8 mouse cellular contexts compared by ENCODE assay signal in the genomic region with DNA sequence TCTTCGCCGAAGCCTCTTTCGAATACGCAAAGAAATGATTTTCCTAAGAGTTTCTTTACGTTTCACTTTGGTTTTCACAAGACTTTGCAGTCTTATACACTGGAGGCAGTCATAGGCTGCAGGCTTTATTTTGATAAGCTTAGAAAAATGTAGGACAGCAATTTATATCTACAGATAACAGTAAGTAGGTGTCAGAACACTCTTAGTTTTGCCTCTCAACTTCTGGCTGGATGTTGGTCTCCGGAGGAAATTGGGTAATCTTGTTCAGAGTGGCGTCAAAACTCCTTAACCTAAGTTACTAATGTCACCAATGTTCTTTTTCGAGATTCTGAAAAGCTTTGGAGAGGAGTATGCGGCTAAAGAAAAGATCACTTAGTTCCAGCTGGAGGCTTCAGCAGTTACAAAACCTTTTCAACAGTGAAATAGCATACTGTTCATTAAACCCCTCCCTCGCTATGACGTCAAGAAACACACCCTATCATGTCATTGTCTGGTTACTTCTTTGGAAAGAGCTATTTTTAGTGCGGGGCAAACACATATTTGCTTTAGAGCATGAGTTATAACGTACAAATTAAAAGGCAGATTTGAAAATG. TPM values are rescaled to one million over a fixed set of nuclear protein-coding genes. Genes with fewer than 3 reads are reported as not detected.
DNase-seq lines count a peak whose midpoint lies in the region; ATAC-seq lines count a peak whose summit lies in the region.

No protein-coding gene starts in this region.

- H3K27ac ChIP-seq in embryonic facial prominence, embryonic 13.5 days: peak overlapping the region; percentile 89
- H3K27ac ChIP-seq in hindbrain, embryonic 14.5 days: peak overlapping the region; percentile 94

- no peak overlapping the region for H3K9ac ChIP-seq in embryonic facial prominence, embryonic 13.5 days
- 0 out of 2 replicates have a peak overlapping the region, but pooled peaks have one; percentile 32 for H3K9ac ChIP-seq in hindbrain, embryonic 14.5 days

- peak; percentile 53 for DNase-seq in kidney, postnatal 10 days
- DNase-seq in kidney, postnatal 25 days: no peak
- no peak for DNase-seq in hindbrain, embryonic 14.5 days (ENCODE audit: low spot score)
- no peak for DNase-seq in gastrocnemius, adult 18-20 months (ENCODE audit: low spot score)
- no peak for DNase-seq in embryo, embryonic 10.5 days (ENCODE audit: low spot score)
- DNase-seq in adrenal gland, postnatal 25 days: no peak

- peaks cover 8% of the 10 kb centered on the region; the same call in 1 of the 2 replicates for H3K36me3 ChIP-seq in embryonic facial prominence, embryonic 13.5 days
- no peaks in the 10 kb centered on the region for H3K36me3 ChIP-seq in hindbrain, embryonic 14.5 days (replicated peaks; ENCODE audit: control insufficient read depth, insufficient read depth)

- no peaks in the 10 kb centered on the region for H3K9me3 ChIP-seq in embryonic facial prominence, embryonic 13.5 days
- H3K9me3 ChIP-seq in hindbrain, embryonic 14.5 days (ENCODE audit: control insufficient read depth, low read length): no peaks in the 10 kb centered on the region

- 49% methylated on average over 13 of the region's 13 CpGs for WGBS in embryonic facial prominence, embryonic 13.5 days
- 48% methylated on average over 13 of the region's 13 CpGs for WGBS in hindbrain, embryonic 14.5 days

- H3K4me1 ChIP-seq in embryonic facial prominence, embryonic 13.5 days: peaks cover 19% of the 10 kb centered on the region
- peaks cover 3% of the 10 kb centered on the region; the same call in 1 of the 2 replicates for H3K4me1 ChIP-seq in hindbrain, embryonic 14.5 days (replicated peaks; ENCODE audit: control insufficient read depth, insufficient read depth, low read length)

- H3K27me3 ChIP-seq in embryonic facial prominence, embryonic 13.5 days: no peaks in the 10 kb centered on the region
- no peaks in the 10 kb centered on the region for H3K27me3 ChIP-seq in hindbrain, embryonic 14.5 days (ENCODE audit: control insufficient read depth, insufficient read depth, low read length)

- peak overlapping the region; percentile 70 for H3K4me3 ChIP-seq in embryonic facial prominence, embryonic 13.5 days
- peak overlapping the region; percentile 70 for H3K4me3 ChIP-seq in hindbrain, embryonic 14.5 days (replicated peaks; ENCODE audit: low read length)

- H3K4me2 ChIP-seq in embryonic facial prominence, embryonic 13.5 days: peak overlapping the region; percentile 76
- H3K4me2 ChIP-seq in hindbrain, embryonic 14.5 days (replicated peaks): peak overlapping the region; percentile 57

- ATAC-seq in embryonic facial prominence, embryonic 13.5 days (ENCODE audit: insufficient number of reproducible peaks, insufficient read depth, low FRiP score, low TSS enrichment, low read depth): no peak
- peak; percentile 33; the same call in 1 of the 2 replicates for ATAC-seq in hindbrain, embryonic 14.5 days (ENCODE audit: low FRiP score)
- ATAC-seq in megakaryocyte progenitor cell, adult 5-6 weeks (replicated peaks; ENCODE audit: poor library complexity): peak; percentile 65

RNA-seq across cellular contexts. Expression of gene Pmvk, which starts 4.1 kb away (rescaled TPM):
- 49.3 and 57.5 TPM in 2 replicates for polyA plus RNA-seq in embryonic facial prominence, embryonic 13.5 days (2015; fragmentation: Nextera tagmentation; extraction: Ambion mirVana)
- polyA plus RNA-seq in hindbrain, embryonic 14.5 days (2014; fragmentation: Nextera tagmentation; extraction: Ambion mirVana): 117 and 121 TPM in 2 replicates
- 14.7 and 14.8 TPM in 2 replicates for total RNA-seq in megakaryocyte progenitor cell, adult 5-6 weeks (2015)
- total RNA-seq in megakaryocyte progenitor cell, adult 5-6 weeks (2017): 18.8 and 25.3 TPM in 2 replicates
- 1 to 10 TPM; 8.7 to 9.2 TPM for total RNA-seq in gastrocnemius, adult 18-20 months (2021)
- 31.7 and 53.8 TPM in 2 replicates for total RNA-seq in adrenal gland, postnatal 25 days (2021)

RNA-seq across cellular contexts. Expression of gene Pbxip1, which starts 22.0 kb away (rescaled TPM):
- 25.2 and 27.7 TPM in 2 replicates for polyA plus RNA-seq in embryonic facial prominence, embryonic 13.5 days (2015; fragmentation: Nextera tagmentation; extraction: Ambion mirVana)
- polyA plus RNA-seq in hindbrain, embryonic 14.5 days (2014; fragmentation: Nextera tagmentation; extraction: Ambion mirVana): 9.8 and 12.8 TPM in 2 replicates
- 5.2 and 6.1 TPM in 2 replicates for total RNA-seq in megakaryocyte progenitor cell, adult 5-6 weeks (2015)
- total RNA-seq in megakaryocyte progenitor cell, adult 5-6 weeks (2017): 13.4 and 15.0 TPM in 2 replicates
- total RNA-seq in gastrocnemius, adult 18-20 months (2021): 100 to 1,000 TPM; 226 to 236 TPM
- total RNA-seq in adrenal gland, postnatal 25 days (2021): 37.9 and 51.1 TPM in 2 replicates

RNA-seq across cellular contexts. Expression of gene Pygo2, which starts 28.5 kb away (rescaled TPM):
- polyA plus RNA-seq in embryonic facial prominence, embryonic 13.5 days (2015; fragmentation: Nextera tagmentation; extraction: Ambion mirVana): 47.8 and 50.5 TPM in 2 replicates
- 47.1 and 50.6 TPM in 2 replicates for polyA plus RNA-seq in hindbrain, embryonic 14.5 days (2014; fragmentation: Nextera tagmentation; extraction: Ambion mirVana)
- 18.9 and 25.2 TPM in 2 replicates for total RNA-seq in megakaryocyte progenitor cell, adult 5-6 weeks (2015)
- 11.8 and 12.8 TPM in 2 replicates for total RNA-seq in megakaryocyte progenitor cell, adult 5-6 weeks (2017)
- 10 to 100 TPM in 1 of 2 experiments, 1 to 10 TPM in 1; 7.8 to 11.6 TPM for total RNA-seq in gastrocnemius, adult 18-20 months (2021)
- 38.6 and 46.8 TPM in 2 replicates for total RNA-seq in adrenal gland, postnatal 25 days (2021)

RNA-seq across cellular contexts. Expression of gene Shc1, which starts 40.2 kb away (rescaled TPM):
- 91.4 and 93.3 TPM in 2 replicates for polyA plus RNA-seq in embryonic facial prominence, embryonic 13.5 days (2015; fragmentation: Nextera tagmentation; extraction: Ambion mirVana)
- 12.1 and 13.9 TPM in 2 replicates for polyA plus RNA-seq in hindbrain, embryonic 14.5 days (2014; fragmentation: Nextera tagmentation; extraction: Ambion mirVana)
- 41.4 and 42.8 TPM in 2 replicates for total RNA-seq in megakaryocyte progenitor cell, adult 5-6 weeks (2015)
- total RNA-seq in megakaryocyte progenitor cell, adult 5-6 weeks (2017): 49.6 and 52.8 TPM in 2 replicates
- 10 to 100 TPM; 14.7 to 19.1 TPM for total RNA-seq in gastrocnemius, adult 18-20 months (2021)
- total RNA-seq in adrenal gland, postnatal 25 days (2021): 74.4 and 101 TPM in 2 replicates

RNA-seq across cellular contexts. Expression of gene Cks1b, which starts 40.3 kb away (rescaled TPM):
- polyA plus RNA-seq in embryonic facial prominence, embryonic 13.5 days (2015; fragmentation: Nextera tagmentation; extraction: Ambion mirVana): 513 and 525 TPM in 2 replicates
- polyA plus RNA-seq in hindbrain, embryonic 14.5 days (2014; fragmentation: Nextera tagmentation; extraction: Ambion mirVana): 94.0 and 99.4 TPM in 2 replicates
- 268 TPM in 2 replicates for total RNA-seq in megakaryocyte progenitor cell, adult 5-6 weeks (2015)
- 171 and 192 TPM in 2 replicates for total RNA-seq in megakaryocyte progenitor cell, adult 5-6 weeks (2017)
- 1 to 10 TPM; 2.2 to 2.7 TPM for total RNA-seq in gastrocnemius, adult 18-20 months (2021)
- total RNA-seq in adrenal gland, postnatal 25 days (2021): 24.8 and 26.2 TPM in 2 replicates
